Mouse (Mus musculus) limb, embryonic 10.5 days (tissue): ENCODE data around the gene Abcc1. TPM values are rescaled to one million over a fixed set of nuclear protein-coding genes. Genes with fewer than 3 reads are reported as not detected.

Experiments
- DNase-seq: peaks from one replicate; pipeline ENCODE4 v3.0.0-alpha.2; 2017; ENCODE audit warnings: low spot score
- H3K27ac ChIP-seq: fragments of 300-500 bp; sonication (generic); 2 replicates; pipeline ENCODE4 v1.5.1; 2016; ENCODE audit warnings: mild to moderate bottlenecking
- H3K27me3 ChIP-seq: fragments of 300-500 bp; sonication (generic); 2 replicates; pipeline ENCODE4 v1.6.1; 2016; ENCODE audit warnings: low read depth, mild to moderate bottlenecking; ENCODE audit not compliant: poor library complexity, severe bottlenecking
- H3K36me3 ChIP-seq: fragments of 300-500 bp; sonication (generic); 2 replicates; pipeline ENCODE4 v1.6.1; 2016; ENCODE audit warnings: mild to moderate bottlenecking, moderate library complexity
- H3K4me1 ChIP-seq: fragments of 300-500 bp; sonication (generic); 2 replicates; pipeline ENCODE4 v1.6.1; 2016
- H3K4me3 ChIP-seq: fragments of 300-500 bp; sonication (generic); 2 replicates; pipeline ENCODE4 v1.5.1; 2016; ENCODE audit warnings: mild to moderate bottlenecking, moderate library complexity
- H3K9me3 ChIP-seq: fragments of 300-500 bp; sonication (generic); replicated peaks from 2 replicates; pipeline ENCODE4 v1.6.1; 2016; ENCODE audit warnings: mild to moderate bottlenecking
- WGBS: fragments of 180-500 bp; shearing (Covaris S2); methylation state at CpG from one replicate; pipeline ENCODE4 v1.1.7; 2016; 5-methylcytosine and 5-hydroxymethylcytosine counted together
- polyA plus RNA-seq: library from polyadenylated mRNA; unstranded; fragments of >200 nt; fragmentation: Nextera tagmentation; extraction: Ambion mirVana; gene quantifications from 2 replicates; pipeline ENCODE4 v1.2.1, GENCODE M21; 2016

Abcc1 gene
- polyA plus RNA-seq, 1 experiment from 2014 or later = 12.3 TPM

DNA sequence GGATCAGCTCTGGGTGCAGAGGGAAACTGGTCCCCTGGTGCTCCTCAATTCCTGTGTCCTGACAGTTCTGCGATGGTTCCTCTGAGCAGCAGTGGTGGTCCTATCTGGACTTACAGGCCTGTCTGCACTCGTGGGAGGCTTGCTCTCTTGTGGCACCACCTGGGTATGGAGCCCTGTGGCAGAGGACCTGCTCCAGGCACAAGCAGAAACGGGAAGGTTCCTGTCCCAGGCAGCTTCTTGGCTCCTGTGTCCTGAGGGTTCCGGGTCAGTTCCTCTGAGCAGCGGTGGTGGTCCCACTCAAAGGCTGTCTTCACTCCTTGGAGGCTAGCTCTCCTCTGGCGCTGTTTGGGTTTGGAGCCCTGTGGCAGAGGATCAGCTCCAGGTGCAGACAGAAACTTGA lies 68.0 kb downstream of the Abcc1 start:
- no peaks in the 10 kb centered on the region for H3K4me1 ChIP-seq
- no peaks in the 10 kb centered on the region for H3K9me3 ChIP-seq
- H3K27me3 ChIP-seq = no peaks in the 10 kb centered on the region
- H3K4me3 ChIP-seq = no peak overlapping the region
- H3K27ac ChIP-seq = no peak overlapping the region
- 93% methylated on average over 6 of the region's 6 CpGs for WGBS
- peak; percentile 18 for DNase-seq
- H3K36me3 ChIP-seq = peaks cover 26% of the 10 kb centered on the region

GRCm38 (mm10) chr16:14432996-14433395 lies 71.6 kb downstream of the Abcc1 start:
- H3K36me3 ChIP-seq = peaks cover 38% of the 10 kb centered on the region
- H3K27ac ChIP-seq = no peak overlapping the region
- WGBS = 94% methylated on average over 5 of the region's 5 CpGs
- no peaks in the 10 kb centered on the region for H3K27me3 ChIP-seq
- H3K9me3 ChIP-seq = no peaks in the 10 kb centered on the region
- DNase-seq = no peak
- no peaks in the 10 kb centered on the region for H3K4me1 ChIP-seq
- no peak overlapping the region for H3K4me3 ChIP-seq

- no peaks in the 10 kb centered on the region for H3K9me3 ChIP-seq
- DNase-seq = no peak
- 94% methylated on average over 1 of the region's 1 CpGs for WGBS
- H3K4me3 ChIP-seq = no peak overlapping the region
- H3K27me3 ChIP-seq = no peaks in the 10 kb centered on the region
- no peak overlapping the region for H3K27ac ChIP-seq
- no peaks in the 10 kb centered on the region for H3K4me1 ChIP-seq
- H3K36me3 ChIP-seq = peaks cover 46% of the 10 kb centered on the region
Measured at GRCm38 (mm10) chr16:14435526-14435925, 74.2 kb downstream of the Abcc1 start.

GRCm38 (mm10) chr16:14437446-14437982 lies 76.2 kb downstream of the Abcc1 start:
- H3K4me3 ChIP-seq = no peak overlapping the region
- H3K27me3 ChIP-seq = no peaks in the 10 kb centered on the region
- no peaks in the 10 kb centered on the region for H3K4me1 ChIP-seq
- no peak overlapping the region for H3K27ac ChIP-seq
- WGBS = 94% methylated on average over 8 of the region's 8 CpGs
- H3K9me3 ChIP-seq = no peaks in the 10 kb centered on the region
- peaks cover 47% of the 10 kb centered on the region for H3K36me3 ChIP-seq
- no peak for DNase-seq

GRCm38 (mm10) chr16:14438561-14438960 lies 77.2 kb downstream of the Abcc1 start:
- 96% methylated on average over 7 of the region's 7 CpGs for WGBS
- Histone ChIP-seq H3K36me3 (peaks cover 56% of the 10 kb centered on the region), H3K27me3 (no peaks in the 10 kb centered on the region), H3K9me3 (no peaks in the 10 kb centered on the region), H3K4me3 (no peak overlapping the region), H3K27ac (no peak overlapping the region), H3K4me1 (no peaks in the 10 kb centered on the region)
- no peak for DNase-seq

DNA sequence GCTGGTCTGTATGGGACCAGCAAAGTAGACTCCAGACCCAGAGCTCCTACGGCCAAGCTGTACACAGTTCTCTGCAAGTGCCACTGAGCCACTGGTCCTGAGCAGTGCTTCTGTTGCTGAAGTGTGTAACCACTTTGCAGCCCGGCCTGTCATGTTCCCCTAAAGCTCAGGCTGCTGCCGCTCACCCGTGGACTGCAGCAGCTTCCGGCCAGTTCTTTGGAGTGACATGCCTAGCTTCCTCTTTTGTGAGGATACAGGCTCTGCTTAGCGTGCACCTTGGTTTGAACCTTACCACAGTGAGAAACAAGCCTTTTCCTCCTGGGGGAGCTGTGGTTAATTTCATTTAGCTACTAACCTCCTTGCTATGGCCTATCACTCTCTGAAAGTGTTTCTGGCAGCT lies 77.7 kb downstream of the Abcc1 start:
- Histone ChIP-seq H3K27me3 (no peaks in the 10 kb centered on the region), H3K9me3 (no peaks in the 10 kb centered on the region), H3K4me3 (no peak overlapping the region), H3K4me1 (0 out of 2 replicates have a peak, but pooled peaks cover 1% of the 10 kb centered on the region), H3K27ac (no peak overlapping the region), H3K36me3 (peaks cover 57% of the 10 kb centered on the region)
- no peak for DNase-seq
- 91% methylated on average over 6 of the region's 6 CpGs for WGBS

GRCm38 (mm10) chr16:14439801-14440614 lies 78.7 kb downstream of the Abcc1 start:
- H3K4me1 ChIP-seq = 0 out of 2 replicates have a peak, but pooled peaks cover 4% of the 10 kb centered on the region
- H3K4me3 ChIP-seq = no peak overlapping the region
- no peak for DNase-seq
- H3K36me3 ChIP-seq = peaks cover 62% of the 10 kb centered on the region
- no peak overlapping the region for H3K27ac ChIP-seq
- H3K27me3 ChIP-seq = no peaks in the 10 kb centered on the region
- no peaks in the 10 kb centered on the region for H3K9me3 ChIP-seq
- 82% methylated on average over 2 of the region's 2 CpGs for WGBS

- no peaks in the 10 kb centered on the region for H3K9me3 ChIP-seq
- no peak overlapping the region for H3K4me3 ChIP-seq
- H3K27me3 ChIP-seq = no peaks in the 10 kb centered on the region
- no peak overlapping the region for H3K27ac ChIP-seq
- H3K4me1 ChIP-seq = 0 out of 2 replicates have a peak, but pooled peaks cover 4% of the 10 kb centered on the region
- WGBS = 82% methylated on average over 6 of the region's 6 CpGs
- peaks cover 69% of the 10 kb centered on the region for H3K36me3 ChIP-seq
- no peak for DNase-seq
Measured at GRCm38 (mm10) chr16:14444059-14444855, 82.9 kb downstream of the Abcc1 start.

GRCm38 (mm10) chr16:14445197-14445596 lies 83.8 kb downstream of the Abcc1 start:
- Histone ChIP-seq H3K4me3 (no peak overlapping the region), H3K9me3 (no peaks in the 10 kb centered on the region), H3K27ac (no peak overlapping the region), H3K4me1 (0 out of 2 replicates have a peak, but pooled peaks cover 4% of the 10 kb centered on the region), H3K27me3 (no peaks in the 10 kb centered on the region), H3K36me3 (peaks cover 70% of the 10 kb centered on the region)
- WGBS = 89% methylated on average over 6 of the region's 6 CpGs
- DNase-seq = no peak

DNA sequence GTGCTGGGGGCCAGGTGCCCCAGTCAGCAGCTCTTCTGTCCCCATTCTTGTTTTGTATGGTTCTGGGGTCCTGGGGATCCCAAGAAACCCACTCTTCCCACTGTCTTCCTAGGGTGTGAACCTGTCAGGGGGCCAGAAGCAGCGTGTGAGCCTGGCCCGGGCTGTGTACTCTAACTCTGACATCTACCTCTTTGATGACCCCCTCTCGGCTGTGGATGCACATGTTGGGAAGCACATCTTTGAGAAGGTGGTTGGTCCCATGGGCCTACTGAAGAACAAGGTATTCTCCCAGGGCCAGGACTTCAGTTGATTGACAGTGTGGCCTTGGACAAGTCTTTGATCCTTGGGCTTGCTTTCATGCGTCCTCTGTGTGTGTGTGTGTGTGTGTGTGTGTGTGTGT lies 86.0 kb downstream of the Abcc1 start:
- 89% methylated on average over 4 of the region's 4 CpGs for WGBS
- DNase-seq = no peak
- H3K36me3 ChIP-seq = peaks cover 68% of the 10 kb centered on the region

GRCm38 (mm10) chr16:14448307-14448706 lies 86.9 kb downstream of the Abcc1 start:
- Histone ChIP-seq H3K27me3 (no peaks in the 10 kb centered on the region), H3K36me3 (peaks cover 59% of the 10 kb centered on the region), H3K27ac (no peak overlapping the region), H3K4me3 (no peak overlapping the region), H3K4me1 (0 out of 2 replicates have a peak, but pooled peaks cover 4% of the 10 kb centered on the region), H3K9me3 (no peaks in the 10 kb centered on the region)
- no peak for DNase-seq
- WGBS = 95% methylated on average over 8 of the region's 8 CpGs

More for the DNA sequence above, 86.0 kb downstream of the Abcc1 start:
- Histone ChIP-seq H3K27ac (no peak overlapping the region), H3K4me3 (no peak overlapping the region), H3K4me1 (0 out of 2 replicates have a peak, but pooled peaks cover 4% of the 10 kb centered on the region), H3K27me3 (no peaks in the 10 kb centered on the region), H3K9me3 (no peaks in the 10 kb centered on the region)

DNA sequence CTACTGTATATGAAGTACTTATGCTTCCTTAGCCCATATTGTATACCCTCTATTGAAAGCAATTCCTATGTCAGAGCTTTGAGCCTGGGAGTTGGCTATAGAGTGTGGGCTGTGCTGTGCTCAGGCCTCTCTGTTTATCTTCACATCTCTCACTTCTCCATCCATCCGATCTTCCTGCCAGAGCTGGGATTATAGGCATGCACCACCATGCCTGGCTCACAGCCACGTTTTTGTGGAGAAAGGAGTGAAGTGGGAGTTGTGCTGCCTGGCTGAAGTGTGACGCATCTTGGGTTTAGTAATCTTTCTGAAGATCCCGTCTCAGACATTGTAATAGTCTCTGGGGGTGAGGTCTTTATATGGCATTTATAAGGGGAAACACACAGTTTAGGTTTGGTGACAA lies 88.5 kb downstream of the Abcc1 start:
- Histone ChIP-seq H3K36me3 (peaks cover 62% of the 10 kb centered on the region), H3K27ac (no peak overlapping the region), H3K4me3 (no peak overlapping the region), H3K9me3 (no peaks in the 10 kb centered on the region), H3K4me1 (no peaks in the 10 kb centered on the region), H3K27me3 (no peaks in the 10 kb centered on the region)
- DNase-seq = no peak
- 90% methylated on average over 4 of the region's 4 CpGs for WGBS
